Mouse (Mus musculus): ENCODE measurements at regions not wholly inside any gene's neighbourhood (a gene's known extent, or its start where the extent isn't known, plus 50 kb on each side); places are given as distances from the start of the nearest gene placed in this dataset.

DNA sequence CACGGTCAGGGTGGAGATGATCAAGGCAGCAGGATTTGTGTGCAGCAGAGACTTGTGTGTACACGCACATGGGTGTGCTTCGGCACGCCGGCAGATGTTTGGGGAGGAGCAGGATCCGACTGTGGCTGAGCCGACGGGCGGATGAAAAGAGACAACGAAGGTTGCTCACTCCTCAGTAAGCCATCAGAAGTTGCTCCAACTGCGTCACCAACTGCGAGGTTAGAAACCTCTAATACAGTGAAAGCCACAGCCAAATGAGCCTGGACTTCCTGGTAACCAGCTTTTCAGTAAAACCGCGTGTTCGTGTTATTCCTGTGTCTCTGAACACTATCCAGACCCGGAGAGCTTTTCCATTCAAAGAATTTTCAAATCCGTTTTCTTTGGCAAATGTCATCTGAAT is 411.8 kb downstream of the Ate1 start:
- H3K79me2 ChIP-seq (replicated peaks; ENCODE audit: control insufficient read depth, extremely low read depth, insufficient read depth, poor library complexity, severe bottlenecking) = no peaks in the 10 kb centered on the region
- in situ Hi-C loops (cut with MboI; ENCODE audit: low pct_ligation_motif_present, low pct_unique_long_range_greater_than_20kb, low sequenced_read_pairs) = no loop called here
- H3K27me3 ChIP-seq (replicated peaks) = peaks cover 70% of the 10 kb centered on the region
- dilution Hi-C loops (cut with MboI; ENCODE audit: extremely low pct_ligation_motif_present, extremely low pct_unique_long_range_greater_than_20kb, low sequenced_read_pairs) = no loop called here
- no peak for DNase-seq (ENCODE audit: extremely low read depth)
- no peak overlapping the region for H3K9ac ChIP-seq (ENCODE audit: insufficient read depth, low read depth)
- no peak overlapping the region for H3K4me2 ChIP-seq (ENCODE audit: insufficient read depth, low read depth, poor library complexity, severe bottlenecking)
- peaks cover 0 to 2% of the 10 kb centered on the region in 2 experiments; a peak in 1 of 4 replicates for H3K4me1 ChIP-seq (ENCODE audit: control insufficient read depth in 1 of 2, insufficient read depth in 2 of 2)
- no peaks in the 10 kb centered on the region for H3K9me3 ChIP-seq (replicated peaks; ENCODE audit: low read length)
- no peak for TF ChIP-seq PAX5 (IDR thresholded peaks at IDR 0.05; ENCODE audit: low read length)
- TF ChIP-seq RAD21 (IDR thresholded peaks at IDR 0.05; ENCODE audit: low read depth, low read length) = no peak
- no peak for TF ChIP-seq BHLHE40 (IDR thresholded peaks at IDR 0.05; ENCODE audit: low read depth, low read length)
- no peak for TF ChIP-seq MAX (IDR thresholded peaks at IDR 0.05; ENCODE audit: low read length)
- no peak for TF ChIP-seq ETS1 (conservative IDR thresholded peaks at IDR 0.05; ENCODE audit: low read depth, low read length)
- TF ChIP-seq NRF1 (IDR thresholded peaks at IDR 0.05; ENCODE audit: low read depth, low read length) = no peak
- no peak overlapping the region for H3K4me3 ChIP-seq (replicated peaks in 1 of 3; ENCODE audit: low read depth in 2 of 3, low read length in 2 of 3, poor library complexity in 1 of 3)
- no peak overlapping the region for H3K27ac ChIP-seq (ENCODE audit: insufficient read depth, low read depth)
- no peaks in the 10 kb centered on the region for H3K36me3 ChIP-seq (replicated peaks in 1 of 2; ENCODE audit: control insufficient read depth in 1 of 2, insufficient read depth in 1 of 2, low read length in 1 of 2)

Measured in CH12.LX (cell line).